Mouse (Mus musculus): Measurements from ENCODE around the gene Rai14.
A peak's percentile ranks its signal among the peaks of the same experiment; 100 is the strongest.

The Rai14 gene

GRCm38 (mm10) chr15:10645101-10645500, 69.3 kb downstream of the Rai14 start:
- DNase-seq, result peak; percentile 22 to 31

DNA sequence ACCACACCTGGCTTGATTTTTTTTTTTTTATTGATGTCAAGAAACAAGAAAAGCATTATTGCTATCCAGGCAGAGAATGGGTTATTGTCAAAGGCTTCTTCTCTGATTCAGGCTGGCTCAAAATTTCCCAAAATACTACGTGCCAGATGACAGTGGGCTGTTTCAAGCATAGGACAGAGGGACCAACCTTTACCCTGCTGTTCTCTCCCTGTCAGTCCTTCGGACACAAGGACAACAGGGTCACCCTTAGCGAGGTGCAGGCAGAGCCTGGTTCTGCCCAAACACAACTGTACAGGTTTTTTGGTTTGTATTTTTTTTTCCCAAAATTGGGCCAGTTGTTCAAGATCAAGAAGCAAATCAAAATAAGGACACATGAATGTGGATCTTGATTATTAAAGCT, 70.6 kb downstream of the Rai14 start:
- DNase-seq, result no peak

DNA sequence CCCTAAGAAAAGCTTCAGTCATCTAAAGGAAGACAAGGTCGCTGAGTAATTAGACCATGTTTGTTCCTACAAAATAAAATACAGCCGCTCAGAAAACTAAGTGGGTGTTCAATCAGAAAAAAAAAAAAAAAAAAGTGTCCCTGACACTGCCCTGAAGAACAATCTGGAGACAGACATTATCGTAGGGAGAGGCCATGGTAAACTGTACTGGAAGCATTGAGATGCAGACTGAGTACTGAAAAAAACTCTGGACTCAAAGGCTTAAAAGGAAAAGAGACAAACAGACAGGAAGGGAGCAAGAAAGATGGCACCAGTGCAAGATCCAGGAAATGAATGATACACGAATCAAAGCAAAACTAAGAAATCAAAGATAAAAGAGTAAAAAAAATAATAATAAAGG, 71.2 kb downstream of the Rai14 start:
- no peak for DNase-seq

- no peak for DNase-seq
Observed at GRCm38 (mm10) chr15:10642419-10642818, 72.0 kb downstream of the Rai14 start.

GRCm38 (mm10) chr15:10640721-10641120, 73.7 kb downstream of the Rai14 start:
- no peak for DNase-seq

GRCm38 (mm10) chr15:10637251-10637793, 77.1 kb downstream of the Rai14 start:
- no peak for DNase-seq

DNA sequence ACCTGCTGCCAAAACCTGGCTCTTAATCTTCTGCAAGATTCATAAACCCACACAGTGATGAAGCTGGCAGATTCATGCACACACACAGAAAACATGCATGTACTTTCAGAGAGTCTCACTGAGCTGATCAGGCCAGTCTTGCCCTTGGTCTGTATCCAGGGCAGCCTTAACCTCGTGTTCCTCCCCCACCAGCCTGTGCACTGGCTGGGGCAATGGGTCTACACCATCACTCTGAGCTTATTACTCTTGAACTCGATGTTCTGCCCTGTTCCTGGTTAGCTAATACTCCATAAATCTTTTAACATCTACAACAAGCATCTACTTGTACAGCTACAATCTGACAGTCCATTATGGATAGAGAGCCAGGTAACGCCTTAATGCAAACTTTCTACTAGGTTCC, 77.6 kb downstream of the Rai14 start:
- DNase-seq, result no peak

DNA sequence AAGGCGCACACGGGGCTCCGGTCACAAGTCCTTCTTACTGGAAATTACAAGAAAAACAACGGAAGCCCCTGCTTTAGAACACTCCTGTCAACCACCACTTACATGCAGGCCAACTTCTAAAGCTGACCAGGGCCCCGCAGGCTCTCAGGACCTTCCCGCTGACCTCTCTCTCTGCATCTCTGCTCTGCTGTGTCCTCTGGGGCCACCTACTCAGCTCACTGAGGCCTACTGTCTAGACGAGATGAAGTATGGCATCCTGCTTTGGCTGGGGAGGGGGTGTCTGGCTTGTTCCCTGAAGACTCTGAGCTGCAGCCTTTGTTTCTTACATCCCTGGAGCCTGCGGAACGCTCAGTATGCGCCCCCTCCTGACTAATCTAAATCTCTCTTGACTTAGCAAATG, 79.3 kb downstream of the Rai14 start:
- DNase-seq, result no peak

DNA sequence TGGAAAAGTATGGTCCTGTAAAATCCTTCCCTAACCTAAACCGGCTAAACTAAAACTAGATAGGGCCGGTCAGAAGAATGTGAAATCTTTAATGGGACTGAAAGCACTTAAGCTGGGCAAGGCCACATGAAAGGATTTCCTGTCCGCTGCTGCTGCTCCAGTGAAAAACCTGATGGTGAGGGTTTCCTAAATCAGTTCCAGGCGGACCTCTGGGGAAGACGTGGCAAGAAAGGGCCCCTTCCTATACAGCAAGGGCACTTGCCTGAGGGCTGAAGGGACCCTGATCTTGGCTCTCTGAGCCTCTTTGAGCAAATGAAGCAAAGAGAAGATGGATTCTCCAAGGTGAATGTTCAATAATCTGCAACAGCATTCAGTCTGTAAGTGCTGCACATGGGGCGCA, 80.2 kb downstream of the Rai14 start:
- no peak for DNase-seq

DNA sequence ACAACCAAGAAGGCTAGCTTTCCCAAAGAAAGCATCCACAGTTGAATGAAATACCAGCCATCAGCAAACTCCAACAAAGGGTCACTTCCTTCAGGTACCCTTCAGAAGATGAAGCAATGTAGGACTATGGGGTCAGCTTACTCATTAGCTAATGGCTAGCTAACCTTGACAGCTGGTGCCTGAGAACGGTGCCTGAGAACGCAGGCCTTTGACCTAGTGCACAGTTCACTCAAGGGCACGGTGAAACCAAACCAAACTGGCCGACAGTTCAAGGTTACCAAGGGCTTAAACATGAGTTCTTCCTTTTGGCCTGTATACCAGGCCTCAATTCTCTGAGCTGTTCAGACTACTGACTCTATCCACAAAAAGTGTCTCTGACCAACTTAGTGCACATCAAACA, 81.0 kb downstream of the Rai14 start:
- peak; percentile 58 to 69 for DNase-seq

DNA sequence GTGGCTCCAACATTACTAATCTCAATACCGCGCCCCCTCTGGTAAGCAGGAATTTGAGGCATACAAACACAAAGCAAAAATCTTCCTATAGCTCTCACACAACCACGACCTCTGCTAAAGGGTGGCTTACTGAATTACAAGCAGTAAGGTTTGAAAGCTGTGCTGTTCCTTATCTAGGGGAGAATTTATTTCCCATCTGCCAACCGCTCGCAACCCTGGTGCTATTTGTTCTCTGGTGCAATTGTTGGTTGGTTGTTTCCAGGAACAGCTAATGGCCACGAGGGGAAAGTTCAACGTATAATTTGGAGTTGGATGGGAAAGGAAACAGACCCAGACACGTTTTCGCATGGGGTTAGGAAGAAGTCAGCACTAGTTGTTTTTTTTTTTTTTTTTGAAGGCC, 81.8 kb downstream of the Rai14 start:
- DNase-seq, result no peak

GRCm38 (mm10) chr15:10632060-10632459, 82.4 kb downstream of the Rai14 start:
- no peak for DNase-seq

DNA sequence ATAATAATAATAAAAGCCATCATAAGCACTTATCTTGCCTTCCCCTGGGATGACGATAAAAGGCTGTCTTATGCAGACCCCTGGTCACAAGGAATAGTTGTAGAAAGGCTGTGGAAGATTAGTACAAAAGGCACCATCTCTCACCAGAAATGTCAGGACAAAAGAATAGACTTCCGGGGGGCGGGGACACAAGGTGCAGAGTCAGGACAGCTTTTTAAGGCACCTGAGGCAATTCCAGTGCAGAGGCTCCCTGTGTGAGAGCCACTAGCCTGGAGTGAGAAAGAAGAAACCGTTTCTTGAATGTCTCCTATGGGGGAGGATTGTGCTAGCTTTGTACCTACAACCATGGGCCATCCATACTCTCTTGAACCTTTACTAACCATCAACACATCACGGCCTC, 82.9 kb downstream of the Rai14 start:
- DNase-seq, result no peak

GRCm38 (mm10) chr15:10628980-10629346, 85.5 kb downstream of the Rai14 start:
- DNase-seq, result no peak

- DNase-seq, result no peak
Observed at GRCm38 (mm10) chr15:10628131-10628979, 86.1 kb downstream of the Rai14 start.

DNA sequence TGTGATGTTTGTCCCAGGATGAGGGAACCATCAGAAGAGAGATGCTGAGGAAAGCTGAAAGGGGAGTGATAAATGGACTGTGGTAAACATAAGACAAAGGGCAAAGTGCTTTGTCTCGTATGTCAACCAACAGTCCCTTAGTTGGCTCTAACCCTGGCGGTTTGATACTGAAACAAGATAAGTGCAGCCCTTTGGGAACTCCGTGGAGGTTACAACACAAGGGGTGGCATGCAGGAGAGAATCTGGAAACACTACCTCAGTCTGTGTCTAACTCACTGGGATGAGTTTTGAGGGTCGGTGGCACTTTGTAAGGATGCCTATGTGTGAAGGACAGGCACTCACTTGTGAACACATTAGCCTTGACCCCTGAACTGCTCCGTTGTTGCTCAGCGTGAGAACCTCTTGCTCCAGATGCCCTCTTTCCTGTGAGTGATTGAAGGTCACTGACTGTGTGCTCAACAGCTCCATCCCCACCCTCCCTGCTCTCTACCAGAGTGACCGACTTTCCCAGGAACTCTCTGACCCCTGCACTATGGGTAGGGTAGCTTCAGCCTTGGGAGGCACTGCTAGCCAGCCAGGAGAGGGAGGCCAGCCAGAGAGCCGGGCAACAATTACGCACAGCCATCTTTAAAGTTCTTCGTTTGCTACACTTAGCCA, 90.7 kb downstream of the Rai14 start:
- peak in 1 of 2 experiments; percentile 13 for DNase-seq

- no peak for DNase-seq
Observed at GRCm38 (mm10) chr15:10621194-10621593, 93.2 kb downstream of the Rai14 start.

DNA sequence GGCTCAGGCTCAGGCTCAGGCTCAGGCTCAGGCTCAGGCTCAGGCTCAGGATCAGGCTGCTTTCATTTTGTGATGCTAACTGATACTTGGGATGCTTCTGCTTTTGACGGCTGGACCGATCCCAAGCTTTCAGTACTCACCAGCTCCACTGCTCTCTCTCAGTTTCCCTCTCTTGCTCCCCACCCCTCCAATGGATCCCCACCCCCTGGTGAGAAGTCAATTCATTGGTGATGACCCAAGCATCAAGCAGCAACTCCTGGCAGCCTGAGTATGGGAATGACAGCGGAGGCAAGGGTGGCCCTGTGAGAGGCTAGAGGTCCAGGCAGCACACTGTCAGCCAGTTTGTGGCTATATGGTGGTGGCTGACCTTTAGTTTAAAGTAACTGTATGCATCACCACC, 94.7 kb downstream of the Rai14 start:
- DNase-seq, result no peak

- DNase-seq, result no peak
Observed at GRCm38 (mm10) chr15:10618276-10618675, 96.1 kb downstream of the Rai14 start.

- DNase-seq, result peak in 1 of 2 experiments; percentile 15
Observed at GRCm38 (mm10) chr15:10616001-10616400, 98.4 kb downstream of the Rai14 start.

- DNase-seq, result no peak
Observed at GRCm38 (mm10) chr15:10611040-10611439, 103.4 kb downstream of the Rai14 start.

DNA sequence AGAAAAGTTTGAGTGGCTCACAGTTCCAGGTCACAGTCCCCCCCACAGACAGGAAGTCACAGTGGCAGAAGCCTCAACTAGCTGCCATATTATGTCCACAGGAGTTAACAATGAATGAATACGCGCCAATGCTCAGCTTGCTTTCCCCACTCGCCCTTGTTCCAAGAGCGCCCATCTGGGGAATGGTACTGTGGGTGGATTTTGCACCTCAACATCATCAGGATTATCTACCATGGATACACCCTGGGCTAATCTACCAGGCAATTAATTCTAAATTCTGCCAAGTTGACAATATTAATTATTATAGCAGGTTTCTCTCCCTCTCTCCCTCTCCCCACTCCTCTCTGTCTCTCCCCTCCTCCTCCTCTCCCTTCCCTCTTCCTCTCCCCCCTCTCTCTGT, 105.3 kb downstream of the Rai14 start:
- no peak for DNase-seq

GRCm38 (mm10) chr15:10608508-10609098, 105.8 kb downstream of the Rai14 start:
- no peak for DNase-seq

DNA sequence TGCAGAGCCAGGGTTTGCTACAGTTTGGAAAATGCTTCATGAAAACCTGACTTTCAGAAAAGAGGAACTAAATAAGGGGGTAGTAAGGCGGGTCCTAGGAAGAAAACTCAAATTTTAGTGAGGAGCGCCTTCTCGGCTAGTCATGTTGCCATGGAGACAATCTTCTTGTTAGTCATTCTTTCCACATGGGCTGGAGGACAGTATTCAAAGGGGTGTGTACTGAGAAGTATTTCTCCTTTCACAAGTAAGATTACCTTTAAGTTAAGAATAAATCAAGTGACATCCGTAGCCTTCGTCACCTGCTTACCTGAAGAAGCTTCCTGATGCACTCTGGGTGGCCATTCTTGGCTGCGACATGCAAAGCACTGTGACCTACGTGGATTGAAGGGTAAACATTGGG, 115.0 kb downstream of the Rai14 start:
- no peak for DNase-seq

All from kidney, adult 8-10 months (tissue).